Mouse (Mus musculus) layer of hippocampus, adult 2 months (tissue): ENCODE data around the gene Trim9. TPM values are rescaled to one million over a fixed set of nuclear protein-coding genes. Genes with fewer than 3 reads are reported as not detected.

Experiments
- DNase-seq, 2 experiments: peaks; one replicate each; pipeline ENCODE4 v3.0.0; 2022; ENCODE audit warnings: low spot score in 2 of 2
- H3K27ac ChIP-seq: fragments of 200-600 bp; 2 replicates; pipeline ENCODE4 v1.8.1; 2022
- H3K4me3 ChIP-seq: fragments of 200-600 bp; 2 replicates; pipeline ENCODE4 v1.8.1; 2022; ENCODE audit warnings: mild to moderate bottlenecking
- CTCF ChIP-seq: fragments of 200-600 bp; conservative IDR thresholded peaks from 2 replicates; pipeline ENCODE4 v1.8.1; 2022; ENCODE audit warnings: antibody characterized with exemption, mild to moderate bottlenecking, moderate library complexity
- total RNA-seq, 2 experiments: library from RNA; stranded (reverse); gene quantifications; 2 replicates each; pipeline ENCODE4 v1.2.3; 2021

Gene Trim9
- total RNA-seq, 2 experiments from 2014 or later = 306 to 310 TPM

DNA sequence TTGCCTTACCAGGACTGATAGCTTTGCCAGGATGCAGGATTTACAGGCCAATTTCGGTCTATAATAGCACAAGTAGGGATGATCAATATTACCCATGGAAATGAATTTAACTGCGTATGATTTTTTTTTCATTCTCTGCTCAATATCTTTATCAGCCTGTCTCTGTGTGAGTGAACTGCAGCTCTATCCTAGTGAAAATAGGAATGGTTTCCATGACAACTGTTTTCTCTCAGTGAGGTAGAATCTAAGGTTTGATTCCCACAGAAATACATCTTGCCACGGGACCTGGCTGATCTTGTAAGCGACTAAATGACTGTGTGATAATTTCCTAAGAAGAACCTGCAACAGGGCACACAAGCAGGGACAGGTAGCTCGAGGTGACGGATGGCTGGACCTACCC lies 43.4 kb downstream of the Trim9 start:
- Histone ChIP-seq H3K27ac (peak overlapping the region; percentile 59), H3K4me3 (no peak overlapping the region)
- no peak for DNase-seq
- peak; percentile 45 for TF ChIP-seq CTCF

DNA sequence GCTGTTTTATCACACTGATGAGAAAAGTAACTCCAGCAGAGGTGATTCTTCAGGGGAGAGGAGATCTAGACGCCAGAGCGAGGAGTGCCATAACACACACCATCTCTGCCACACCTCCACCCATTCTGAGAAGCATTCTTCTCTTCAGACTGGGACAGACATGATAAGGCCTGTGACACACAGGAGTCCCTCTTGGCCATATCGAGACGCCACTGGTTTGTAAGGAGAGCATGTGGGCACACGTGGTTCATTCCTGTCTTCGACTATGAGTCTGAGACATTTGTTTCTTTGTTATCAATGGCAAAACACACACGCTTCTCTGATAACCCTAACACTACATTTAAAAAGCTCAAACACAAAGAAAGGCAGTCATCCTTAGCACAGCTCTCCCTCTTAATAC lies 43.9 kb downstream of the Trim9 start:
- no peak for DNase-seq
- peak overlapping the region; percentile 59 for H3K27ac ChIP-seq
- H3K4me3 ChIP-seq = no peak overlapping the region
- no peak for TF ChIP-seq CTCF

DNA sequence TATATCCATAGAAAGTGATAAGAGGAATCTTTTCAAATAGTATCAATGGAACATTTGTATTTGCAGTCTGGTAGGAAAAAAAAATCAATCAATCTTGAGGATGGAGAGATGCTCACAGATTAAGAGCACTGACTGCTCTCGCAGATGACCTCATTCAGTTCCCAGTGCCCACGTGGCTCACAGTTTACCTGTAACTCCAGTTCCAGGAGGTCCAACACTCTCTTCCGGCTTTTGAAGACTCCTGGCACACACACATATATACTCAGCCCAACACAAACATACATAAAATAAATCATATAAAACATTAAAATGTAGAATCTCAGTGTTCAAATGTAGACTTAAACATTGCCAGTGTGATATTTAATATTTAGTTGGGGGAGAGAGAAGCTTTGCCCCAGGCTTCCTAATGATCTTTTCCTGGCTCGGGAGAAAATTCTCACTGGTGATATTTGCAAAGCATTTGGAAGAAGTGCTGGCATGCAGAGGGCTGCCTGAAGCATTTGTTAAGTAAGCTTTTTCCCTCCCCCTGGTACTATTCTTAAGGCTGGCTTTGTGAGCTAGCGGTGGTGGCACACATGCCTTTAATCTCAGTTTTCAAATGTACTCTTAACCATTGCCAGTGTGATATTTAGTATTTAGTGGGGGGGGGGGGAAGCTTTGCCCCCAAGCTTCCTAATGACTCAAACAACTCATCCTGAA lies 45.2 kb downstream of the Trim9 start:
- H3K27ac ChIP-seq = peak overlapping the region; percentile 59; the same call in 1 of the 2 replicates
- H3K4me3 ChIP-seq = no peak overlapping the region
- DNase-seq = no peak
- TF ChIP-seq CTCF = no peak

DNA sequence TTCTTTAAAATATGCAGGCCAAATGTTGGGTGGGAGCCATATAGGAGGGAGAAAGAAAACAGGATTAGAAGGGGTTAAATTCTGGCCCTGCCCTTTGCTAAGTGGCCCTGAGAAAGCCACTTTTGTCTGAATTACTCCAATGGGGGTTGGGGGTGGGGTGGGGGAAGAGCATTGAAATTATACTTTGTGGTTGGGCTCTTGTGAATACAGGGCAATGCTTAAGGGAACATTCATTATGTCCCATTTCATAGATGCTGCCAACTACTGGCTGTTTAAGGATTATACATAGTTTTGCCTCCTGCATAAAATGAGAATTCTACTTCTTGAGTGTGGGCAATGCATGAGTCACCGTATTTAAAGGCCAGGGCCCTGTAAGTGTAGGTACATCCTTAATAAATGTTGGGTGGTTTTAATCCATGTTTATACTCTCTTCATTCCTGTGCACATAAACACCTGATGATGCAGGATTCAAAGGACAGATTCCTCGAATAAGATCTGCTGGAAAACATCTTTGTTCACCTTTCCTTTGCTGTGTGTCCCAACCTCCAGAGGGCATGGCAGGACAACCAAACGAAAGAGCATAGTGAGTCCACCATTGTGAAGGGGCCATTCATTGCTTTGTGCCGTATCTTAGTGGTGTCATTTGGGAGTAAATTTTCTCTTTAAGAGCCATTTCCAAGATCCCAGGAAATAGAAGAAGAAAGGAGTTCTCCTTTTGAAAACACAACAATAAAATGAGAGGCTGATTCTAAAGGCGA lies 53.3 kb downstream of the Trim9 start:
- H3K4me3 ChIP-seq = no peak overlapping the region
- peak; percentile 43 for TF ChIP-seq CTCF
- DNase-seq = no peak
- peak overlapping the region; percentile 67; the same call in 1 of the 2 replicates for H3K27ac ChIP-seq

DNA sequence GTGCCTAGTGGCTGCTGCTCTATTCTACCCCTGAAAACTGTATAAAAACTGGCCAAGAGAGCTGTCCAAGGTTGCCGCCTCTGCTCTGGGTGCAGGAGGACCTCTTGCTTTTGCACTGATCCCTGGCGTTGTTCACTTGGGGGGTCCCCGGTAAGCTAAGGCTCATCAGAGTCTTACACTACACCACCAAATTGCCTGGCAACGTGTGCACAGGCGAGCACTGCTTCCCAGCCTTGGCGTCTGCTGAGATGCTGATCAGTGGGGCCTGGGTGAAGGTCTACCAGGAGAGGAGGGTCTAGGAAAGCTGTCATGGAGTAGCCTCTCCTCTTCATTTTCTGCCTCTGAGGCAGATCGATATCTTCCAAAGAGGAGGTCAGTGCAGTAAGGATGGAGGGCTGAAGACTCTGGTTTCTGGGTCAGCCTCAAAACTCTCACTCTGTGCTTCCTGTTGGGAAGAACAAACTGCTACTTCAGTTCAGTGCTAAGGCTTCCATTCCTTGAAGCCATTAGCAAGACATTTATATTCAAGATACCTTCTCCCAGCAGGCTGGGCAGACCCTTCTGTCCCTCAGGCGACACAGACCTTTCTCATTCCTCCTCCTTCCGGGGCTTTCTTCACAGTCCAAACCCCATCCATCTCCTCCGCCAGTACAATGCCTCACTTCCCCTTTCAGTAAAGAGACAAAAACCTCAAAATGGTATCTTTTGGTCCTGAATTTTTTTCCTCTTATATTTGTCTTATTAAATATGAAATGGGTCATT lies 54.1 kb downstream of the Trim9 start:
- no peak for TF ChIP-seq CTCF

DNA sequence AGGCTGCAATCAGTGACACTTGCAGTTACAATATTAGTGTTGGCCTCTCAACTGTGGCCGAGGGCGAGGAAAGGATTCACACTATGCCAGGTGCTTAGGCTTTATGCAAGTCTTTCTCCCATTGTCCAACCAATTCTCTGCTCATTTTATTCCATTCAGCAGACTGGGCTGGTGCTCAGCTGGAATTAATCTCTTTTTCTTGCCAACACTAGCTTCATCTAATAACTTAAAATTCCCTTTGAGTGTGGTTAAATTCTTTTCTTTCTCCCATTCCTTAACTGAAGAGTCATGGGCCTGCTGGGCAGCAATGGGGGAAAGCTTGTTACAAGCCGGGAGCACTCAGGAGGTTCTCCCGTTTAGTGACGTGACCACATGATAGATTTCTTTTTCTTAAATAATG lies 61.9 kb downstream of the Trim9 start:
- peak overlapping the region; percentile 84 for H3K27ac ChIP-seq
- H3K4me3 ChIP-seq = no peak overlapping the region
- TF ChIP-seq CTCF = no peak
- no peak for DNase-seq

More for the DNA sequence above, 54.1 kb downstream of the Trim9 start:
- no peak for DNase-seq
- Histone ChIP-seq H3K27ac (peak overlapping the region; percentile 67), H3K4me3 (no peak overlapping the region)

DNA sequence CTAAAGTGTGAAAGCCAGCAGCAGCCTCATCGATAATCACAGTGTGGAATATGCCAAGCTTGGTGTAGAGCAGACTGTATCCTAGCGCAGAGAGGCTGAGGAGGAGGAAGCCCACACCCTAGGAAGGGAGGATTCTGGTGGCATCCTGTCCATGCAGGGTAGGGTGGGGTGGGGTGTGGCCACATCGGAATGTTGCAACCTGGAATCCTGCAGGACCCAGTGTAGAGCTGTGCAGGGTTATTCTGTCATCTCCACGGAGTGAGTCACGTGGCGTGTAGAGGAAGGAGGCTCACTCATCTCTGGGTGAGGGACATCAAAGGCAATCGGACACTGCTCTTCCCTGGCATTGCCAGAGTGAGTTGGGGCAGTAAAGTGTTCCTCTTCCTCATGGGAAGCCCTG lies 62.4 kb downstream of the Trim9 start:
- Histone ChIP-seq H3K4me3 (no peak overlapping the region), H3K27ac (peak overlapping the region; percentile 84)
- TF ChIP-seq CTCF = no peak
- DNase-seq = no peak

DNA sequence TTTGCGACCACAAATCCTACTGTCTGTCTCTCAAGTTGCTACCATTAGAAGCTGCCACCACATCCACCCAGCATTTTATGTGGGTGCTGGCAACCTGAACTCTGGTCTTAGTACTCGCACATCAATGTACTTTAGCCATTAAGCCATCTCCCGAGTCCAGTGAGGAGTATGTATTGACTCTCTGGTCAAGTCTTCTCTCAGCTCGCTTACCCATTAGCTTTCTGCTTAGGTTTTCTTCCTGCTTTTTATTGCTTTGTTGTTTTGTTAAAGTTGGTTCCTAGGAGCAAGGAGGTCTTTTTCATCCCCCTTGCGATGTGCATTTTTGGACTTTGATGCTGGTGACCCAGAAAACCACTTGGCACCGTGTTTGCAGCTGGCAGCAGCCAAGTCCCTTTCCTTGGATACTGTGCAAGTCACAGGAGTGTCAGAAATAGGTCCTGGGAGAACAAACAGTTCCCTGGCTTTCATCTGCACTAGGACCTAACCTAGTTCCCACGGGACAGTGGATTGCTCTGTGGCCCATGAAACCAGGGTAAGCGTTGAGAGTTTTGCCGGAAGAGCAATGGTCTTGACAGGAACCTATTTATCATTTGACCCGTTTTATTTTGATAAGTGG lies 64.2 kb downstream of the Trim9 start:
- Histone ChIP-seq H3K4me3 (no peak overlapping the region), H3K27ac (peak overlapping the region; percentile 84)
- no peak for TF ChIP-seq CTCF
- DNase-seq = peak; percentile 60 to 73

DNA sequence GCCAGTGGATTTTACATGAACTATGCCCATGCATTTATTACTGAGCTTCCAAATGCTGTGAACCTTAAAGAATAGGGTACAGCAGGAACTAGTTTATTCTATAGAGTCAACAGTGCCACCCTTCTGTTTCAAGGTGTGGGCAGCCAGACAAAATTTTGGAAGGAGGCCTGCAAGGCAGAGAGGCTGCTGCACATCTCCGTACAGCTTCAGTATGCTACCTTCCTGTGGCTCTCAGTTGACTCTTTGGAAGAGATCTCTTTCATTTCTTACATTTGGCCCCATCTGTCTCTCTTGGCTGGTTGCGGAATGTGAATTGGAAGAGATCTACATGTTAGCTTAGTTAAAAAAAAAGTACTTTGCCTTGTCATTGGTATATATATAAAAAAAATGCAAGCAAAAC lies 66.5 kb downstream of the Trim9 start:
- H3K27ac ChIP-seq = peak overlapping the region; percentile 84; the same call in 1 of the 2 replicates

DNA sequence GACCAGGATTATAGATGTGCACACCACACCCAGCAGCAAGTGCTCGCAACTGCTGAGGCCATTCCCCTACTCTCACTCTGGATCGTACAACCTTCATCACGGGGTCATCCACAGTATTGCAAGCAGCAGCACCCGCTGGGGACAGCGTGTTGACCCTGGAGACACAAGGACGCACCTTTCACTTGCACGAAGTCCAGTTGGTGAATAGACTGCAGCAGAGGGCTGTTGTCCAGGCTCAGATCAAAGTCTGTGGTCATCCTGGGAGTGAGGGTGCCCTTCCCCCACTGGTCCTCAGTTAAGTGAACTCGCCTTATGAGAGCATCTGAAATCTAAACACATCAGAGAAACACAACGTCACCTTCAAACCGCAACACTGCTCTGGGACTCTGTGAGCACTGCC lies 67.0 kb downstream of the Trim9 start:
- no peak overlapping the region for H3K4me3 ChIP-seq
- peak overlapping the region; percentile 84; the same call in 1 of the 2 replicates for H3K27ac ChIP-seq
- TF ChIP-seq CTCF = no peak
- no peak for DNase-seq

More for the DNA sequence above, 66.5 kb downstream of the Trim9 start:
- DNase-seq = no peak
- no peak overlapping the region for H3K4me3 ChIP-seq
- no peak for TF ChIP-seq CTCF

DNA sequence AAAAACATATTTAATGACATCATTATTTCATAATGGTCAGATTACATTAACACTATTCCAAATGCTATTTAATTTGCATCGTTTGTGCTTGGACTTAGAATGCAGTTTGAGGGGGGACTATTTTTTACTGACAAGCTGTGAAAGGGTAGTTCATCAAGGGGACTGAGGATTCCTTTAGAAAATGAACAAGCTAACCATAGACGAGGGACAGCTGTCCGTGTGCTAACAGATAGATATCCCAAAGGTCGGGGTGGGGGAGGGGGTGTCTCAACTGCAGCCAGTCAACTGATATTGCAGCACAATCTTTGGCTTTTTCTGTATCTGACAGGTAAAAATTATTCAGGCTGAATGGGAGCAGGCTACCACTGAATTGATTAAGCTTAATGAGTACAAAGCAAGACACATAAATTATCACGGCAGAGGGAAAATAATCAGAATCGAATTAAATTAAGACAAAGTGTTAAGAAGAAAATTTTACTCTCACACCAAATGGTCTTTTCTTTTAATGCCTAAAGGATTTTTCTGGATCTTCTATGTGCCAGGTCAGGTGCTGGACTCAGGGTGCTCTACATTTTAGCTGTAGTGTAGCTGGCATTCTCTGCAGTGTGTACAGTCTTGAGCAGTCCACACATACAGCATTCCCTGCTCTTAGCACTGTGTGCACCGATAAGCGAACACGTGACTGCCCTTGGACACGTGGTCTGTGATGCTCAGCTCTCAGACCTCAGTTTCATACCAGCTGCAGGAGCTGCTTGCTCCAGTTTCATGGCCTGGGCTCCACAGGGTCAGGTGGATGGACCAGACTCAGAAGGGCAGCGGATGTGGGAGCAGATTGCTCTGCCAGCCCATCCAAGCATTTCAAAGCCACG lies 70.1 kb downstream of the Trim9 start:
- Histone ChIP-seq H3K4me3 (no peak overlapping the region), H3K27ac (peak overlapping the region; percentile 65)
- TF ChIP-seq CTCF = no peak
- DNase-seq = no peak

DNA sequence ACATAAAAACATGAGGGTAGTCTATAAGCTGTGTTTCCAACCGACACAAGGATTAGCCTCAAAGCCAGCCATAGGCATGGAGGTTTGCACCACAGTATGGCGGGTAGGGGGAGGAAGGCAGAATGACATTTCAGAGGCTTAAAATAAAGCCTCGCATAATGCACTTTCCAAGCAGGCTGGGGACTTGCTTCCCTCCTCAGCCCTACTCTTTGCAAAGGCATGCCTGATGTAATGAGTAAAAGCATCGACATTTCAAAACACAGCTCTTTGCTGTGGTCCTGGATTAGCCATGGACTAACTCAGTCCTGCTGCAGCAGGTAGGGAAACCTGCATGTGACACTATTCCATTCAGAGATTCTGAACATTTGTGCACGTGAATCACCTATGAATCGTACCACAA lies 77.7 kb downstream of the Trim9 start:
- H3K27ac ChIP-seq = peak overlapping the region; percentile 5; the same call in 1 of the 2 replicates
- DNase-seq = no peak
- no peak for TF ChIP-seq CTCF
- H3K4me3 ChIP-seq = no peak overlapping the region
